Mouse (Mus musculus): Measurements from ENCODE around the gene Rbm48.

- peak; percentile 70; the same call in 1 of the 2 replicates for TF ChIP-seq CTCF (IDR thresholded peaks at IDR 0.05; ENCODE audit: control insufficient read depth, insufficient read depth, insufficient replicate concordance, low read depth, low read length)
- no peak for TF ChIP-seq POLR2A (IDR thresholded peaks at IDR 0.05; ENCODE audit: control insufficient read depth, low read depth, low read length)
Measured at GRCm38 (mm10) chr5:3596399-3596766, at the start of gene Rbm48.
